Mouse (Mus musculus) induced T-regulatory cell, adult 2 months (primary cell): ENCODE results near the gene Hagh.
A peak's percentile ranks its signal among the peaks of the same experiment; 100 is the strongest.

Source experiments
- DNase-seq: peaks from one replicate; pipeline ENCODE4 v3.0.0-alpha.2; 2012; ENCODE audit warnings: low read depth

The Hagh gene

GRCm38 (mm10) chr17:24839842-24840241 lies at the start of gene Hagh:
Gene Hagh (plus strand): TSS chr17:24840143.
- DNase-seq: no peak

- no peak for DNase-seq
Observed at GRCm38 (mm10) chr17:24792190-24792589, 47.8 kb upstream of the Hagh start.

- DNase-seq: no peak
Observed at GRCm38 (mm10) chr17:24794791-24795190, 45.2 kb upstream of the Hagh start.

GRCm38 (mm10) chr17:24796969-24797368 lies 43.0 kb upstream of the Hagh start:
- no peak for DNase-seq

GRCm38 (mm10) chr17:24798229-24798628 lies 41.7 kb upstream of the Hagh start:
- no peak for DNase-seq

- no peak for DNase-seq
Observed at GRCm38 (mm10) chr17:24799476-24799875, 40.5 kb upstream of the Hagh start.

GRCm38 (mm10) chr17:24800524-24800923 lies 39.4 kb upstream of the Hagh start:
- DNase-seq: no peak

- DNase-seq: peak; percentile 83
Observed at GRCm38 (mm10) chr17:24803952-24804951, 35.7 kb upstream of the Hagh start, which contains the start of gene Meiob. Gene Meiob (plus strand): TSS chr17:24804289.

GRCm38 (mm10) chr17:24811211-24811610 lies 28.7 kb upstream of the Hagh start:
- no peak for DNase-seq

GRCm38 (mm10) chr17:24812215-24812614 lies 27.7 kb upstream of the Hagh start:
- no peak for DNase-seq

GRCm38 (mm10) chr17:24815256-24815655 lies 24.7 kb upstream of the Hagh start:
- no peak for DNase-seq

GRCm38 (mm10) chr17:24817503-24817902 lies 22.4 kb upstream of the Hagh start:
- peak; percentile 25 for DNase-seq

- no peak for DNase-seq
Observed at GRCm38 (mm10) chr17:24818172-24818571, 21.8 kb upstream of the Hagh start.

GRCm38 (mm10) chr17:24819469-24819868 lies 20.5 kb upstream of the Hagh start:
- DNase-seq: no peak

- DNase-seq: no peak
Observed at GRCm38 (mm10) chr17:24821351-24822280, 18.3 kb upstream of the Hagh start.

GRCm38 (mm10) chr17:24840341-24840740 lies 398 bp downstream of the Hagh start:
- no peak for DNase-seq

- peak; percentile 61 for DNase-seq
Observed at GRCm38 (mm10) chr17:24841133-24841532, 1.2 kb downstream of the Hagh start.

- peak; percentile 16 for DNase-seq
Observed at GRCm38 (mm10) chr17:24842631-24843030, 2.7 kb downstream of the Hagh start.

GRCm38 (mm10) chr17:24844525-24844924 lies 4.6 kb downstream of the Hagh start:
- no peak for DNase-seq

- DNase-seq: no peak
Observed at GRCm38 (mm10) chr17:24847386-24847785, 7.4 kb downstream of the Hagh start.

GRCm38 (mm10) chr17:24848600-24849031 lies 8.7 kb downstream of the Hagh start:
- DNase-seq: peak; percentile 6

GRCm38 (mm10) chr17:24849733-24850064 lies 9.8 kb downstream of the Hagh start:
- peak; percentile 86 for DNase-seq
